Mouse (Mus musculus) adipocyte (in vitro differentiated cells): ENCODE measurements around the gene Ablim1.

Experiments
- DNase-seq: peaks from one replicate; pipeline ENCODE4 v3.0.0-alpha.2; 2016; ENCODE audit warnings: low spot score

Ablim1 gene

DNA sequence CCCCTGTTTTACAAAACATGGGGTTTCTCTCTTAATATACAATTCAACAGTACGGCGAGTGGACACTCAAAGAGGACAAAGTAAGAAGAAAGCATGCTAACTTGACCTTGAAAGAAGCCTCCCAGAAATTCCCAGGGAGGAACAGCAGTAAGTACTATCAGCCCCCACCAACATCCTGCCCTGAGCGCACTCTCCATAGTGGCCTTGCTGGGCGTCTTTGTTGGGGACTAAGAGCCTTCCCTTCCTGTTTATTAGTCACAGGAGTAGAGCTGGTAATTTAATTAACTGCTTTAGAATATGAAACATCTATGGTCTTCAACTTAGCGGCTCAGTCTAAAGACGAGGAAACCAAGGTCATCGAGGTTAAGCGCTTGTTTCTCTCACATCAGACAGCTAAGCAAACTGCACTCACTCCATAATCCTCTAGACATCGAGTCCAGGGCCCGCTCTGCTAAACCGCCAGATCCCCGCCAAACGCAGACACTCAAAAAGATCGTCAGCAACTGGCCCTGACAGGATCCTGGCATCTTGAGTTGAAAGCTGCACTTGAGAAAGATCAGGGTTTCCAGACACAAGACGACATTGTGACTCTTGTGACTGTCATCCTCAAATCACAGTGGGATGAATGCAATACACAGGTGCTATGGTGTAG is 50.3 kb downstream of the Ablim1 start:
- DNase-seq, result no peak

DNA sequence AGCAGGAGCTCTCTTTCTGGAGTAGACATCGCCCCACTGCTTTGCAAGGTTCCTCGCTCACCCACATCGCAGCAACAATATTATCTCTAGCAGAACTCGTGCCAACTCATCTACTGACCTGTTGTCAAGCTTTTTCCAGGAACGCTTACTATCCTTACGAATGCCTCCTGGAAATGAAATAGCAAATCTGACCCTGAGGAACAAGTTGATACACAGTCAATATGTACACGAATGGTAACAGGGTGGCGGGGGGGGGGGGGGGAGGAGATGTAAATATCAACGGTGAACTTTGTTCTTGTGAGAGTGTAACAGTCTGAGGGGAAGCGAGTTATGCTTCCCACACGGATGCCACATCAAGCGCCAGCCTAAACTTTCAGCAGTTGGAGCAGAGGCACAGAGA is 56.9 kb downstream of the Ablim1 start:
- DNase-seq, result no peak

DNA sequence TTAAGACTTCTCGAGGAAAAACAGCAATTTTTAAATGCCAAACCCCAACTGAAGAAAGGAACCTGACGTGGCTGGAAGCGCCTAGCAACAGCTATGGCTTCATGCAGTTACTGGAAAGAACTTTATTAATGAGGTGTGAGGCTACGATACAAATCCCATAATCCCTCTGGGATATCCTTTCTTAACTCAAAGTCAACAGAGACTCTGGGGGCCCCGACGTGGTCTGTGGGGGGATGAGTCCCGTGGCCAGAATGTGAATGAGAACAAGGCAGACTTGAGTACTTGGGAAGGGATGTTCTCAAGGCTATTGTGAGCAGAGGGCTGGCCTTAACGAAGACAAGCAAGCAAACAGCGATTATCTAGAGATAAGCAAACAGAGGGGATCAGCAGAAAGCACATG is 58.1 kb downstream of the Ablim1 start:
- DNase-seq, result no peak

DNA sequence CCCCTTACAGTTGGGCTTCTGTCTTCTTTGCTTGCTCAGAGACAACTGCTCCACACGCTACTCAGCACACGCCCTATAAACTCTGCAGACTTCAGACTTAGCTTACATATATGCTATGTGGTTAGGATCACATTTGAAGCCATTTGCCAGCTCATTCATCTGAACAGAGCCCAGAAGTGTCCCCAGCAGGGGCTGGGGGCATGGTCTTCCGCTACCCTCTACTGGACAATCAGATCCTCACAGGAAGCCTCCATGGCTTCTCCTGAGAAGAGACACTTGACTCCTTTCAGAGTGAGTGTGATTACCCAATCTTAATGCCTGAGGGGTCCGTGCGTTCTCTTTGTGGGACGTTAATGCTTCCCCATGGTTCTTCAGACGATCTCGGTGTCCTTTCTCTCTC is 59.6 kb downstream of the Ablim1 start:
- peak; percentile 51 for DNase-seq

DNA sequence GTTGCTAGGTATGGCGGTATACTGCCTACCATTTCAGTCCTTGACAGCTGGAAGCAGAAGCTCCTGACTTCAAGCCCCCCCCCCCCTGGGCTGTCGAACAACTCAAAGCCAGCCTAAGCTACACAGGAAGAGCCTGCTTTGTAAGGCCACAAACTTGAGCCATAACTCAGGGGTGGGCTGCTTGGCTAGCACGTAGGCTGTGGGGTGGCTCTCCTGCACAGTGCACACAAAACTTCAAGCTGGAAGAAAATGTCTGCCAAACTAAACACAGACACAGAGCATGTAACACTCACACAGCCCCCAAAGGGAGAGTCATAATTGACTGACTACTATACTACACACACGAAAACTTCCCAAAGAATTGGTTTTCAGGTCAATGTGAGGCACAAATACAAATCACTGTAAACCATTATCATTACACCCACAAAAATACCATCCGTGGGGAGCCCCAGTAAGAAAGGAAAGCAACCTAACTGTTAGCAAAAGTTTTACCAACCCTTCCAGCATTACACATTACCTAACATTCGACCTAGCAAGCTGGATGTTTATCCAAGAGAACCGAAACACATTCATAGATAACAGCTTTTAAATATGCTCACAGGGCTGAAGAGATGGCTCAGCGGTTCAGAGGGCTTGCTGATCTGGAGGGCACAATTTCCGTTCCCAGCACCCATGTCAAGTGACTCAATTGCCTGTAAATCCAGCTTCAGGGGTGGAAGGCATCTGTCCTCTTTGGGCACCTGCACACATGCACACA is 61.8 kb downstream of the Ablim1 start:
- no peak for DNase-seq

DNA sequence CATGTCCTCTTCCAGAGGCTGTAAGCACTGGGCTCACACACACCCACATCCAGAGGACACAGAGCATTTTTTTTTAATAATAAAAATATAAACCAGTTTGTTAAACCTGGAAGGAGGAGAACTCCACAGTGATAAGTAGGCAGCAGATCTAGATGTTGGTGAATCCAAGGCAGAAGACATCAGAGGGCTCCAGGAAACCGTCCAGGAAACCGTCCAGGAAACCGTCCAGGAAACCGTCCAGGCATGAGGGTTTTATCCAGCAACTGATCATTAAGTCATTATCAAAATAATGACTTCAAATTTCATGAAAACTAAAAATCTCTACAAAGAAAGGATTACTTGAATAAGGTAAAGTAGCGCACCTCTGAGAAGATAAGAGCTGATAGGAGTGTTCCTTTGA is 65.9 kb downstream of the Ablim1 start:
- no peak for DNase-seq

DNA sequence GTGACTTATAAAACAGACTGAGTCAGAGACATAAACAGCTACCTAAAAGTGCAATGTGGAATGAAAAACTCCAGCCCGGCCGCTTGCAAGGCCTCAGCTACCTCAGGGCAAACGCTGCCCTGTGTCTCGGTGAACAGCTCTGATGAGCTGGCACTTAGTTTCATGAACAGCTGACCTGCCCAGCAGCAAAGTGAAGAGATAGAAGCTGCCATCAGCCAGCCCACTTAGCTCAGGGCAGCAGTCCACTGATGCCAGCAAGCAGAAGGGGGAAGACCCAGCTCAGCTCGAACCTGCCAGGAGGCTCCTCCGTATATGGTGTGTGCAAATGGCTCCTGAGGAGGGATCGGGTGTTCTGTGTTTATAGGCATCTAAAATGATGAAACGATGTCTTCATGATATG is 67.5 kb downstream of the Ablim1 start:
- DNase-seq, result no peak

DNA sequence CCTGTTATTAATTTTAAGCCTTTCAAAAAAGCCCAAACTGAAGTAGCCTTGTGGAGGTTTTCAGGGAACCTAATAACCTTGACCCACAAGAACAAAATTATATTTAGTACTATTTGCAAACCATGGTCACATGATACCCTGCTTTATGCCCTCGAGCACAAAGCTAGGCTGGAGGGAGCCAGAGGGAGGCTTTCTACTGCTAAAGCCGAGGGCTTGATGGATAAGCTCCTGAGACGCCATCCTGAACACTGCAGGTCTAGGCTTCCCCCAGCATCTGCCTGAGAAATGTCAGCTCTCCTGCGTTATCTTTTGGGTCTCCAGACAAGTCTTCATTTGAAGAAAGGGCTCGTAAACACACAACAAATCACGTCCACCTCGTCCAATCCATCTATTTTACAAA is 70.4 kb downstream of the Ablim1 start:
- DNase-seq, result no peak

DNA sequence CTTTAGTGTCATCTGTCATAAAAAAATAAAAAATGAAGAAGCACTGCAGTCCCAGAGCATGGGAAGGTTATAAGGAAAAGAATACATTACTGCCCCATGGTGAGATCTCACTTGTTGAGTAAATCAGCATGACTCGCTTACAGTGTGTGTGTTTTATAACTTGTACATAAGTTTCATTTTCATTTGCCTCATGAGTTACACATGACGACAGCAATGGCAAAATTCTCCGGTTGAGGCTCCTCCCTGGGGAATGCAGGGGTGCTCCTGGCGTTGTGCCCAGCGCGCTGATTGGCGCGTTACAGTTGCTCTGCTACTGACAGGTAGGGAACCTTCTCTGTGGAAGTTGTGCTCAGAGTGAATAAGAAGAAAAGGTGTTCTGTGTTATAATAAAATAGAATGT is 71.1 kb downstream of the Ablim1 start:
- DNase-seq, result peak; percentile 14

DNA sequence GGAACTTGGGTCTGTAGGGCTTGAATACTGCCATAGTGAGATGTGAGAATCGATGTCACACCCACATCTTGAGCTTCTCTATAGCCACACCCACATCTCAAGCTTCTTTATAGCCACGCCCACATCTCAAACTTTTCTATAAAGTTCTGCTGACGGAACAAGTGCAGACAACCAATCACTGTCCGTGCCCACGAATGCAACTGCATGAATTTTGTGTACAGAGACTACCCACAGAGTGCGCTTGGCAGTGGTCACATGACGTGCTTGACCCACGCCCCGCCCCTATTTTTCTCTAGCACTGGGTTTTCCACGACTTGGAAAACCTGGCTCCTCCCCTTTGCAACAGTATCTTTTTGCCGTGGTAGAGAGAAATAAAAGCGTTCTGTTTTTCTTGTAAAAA is 71.5 kb downstream of the Ablim1 start:
- no peak for DNase-seq

DNA sequence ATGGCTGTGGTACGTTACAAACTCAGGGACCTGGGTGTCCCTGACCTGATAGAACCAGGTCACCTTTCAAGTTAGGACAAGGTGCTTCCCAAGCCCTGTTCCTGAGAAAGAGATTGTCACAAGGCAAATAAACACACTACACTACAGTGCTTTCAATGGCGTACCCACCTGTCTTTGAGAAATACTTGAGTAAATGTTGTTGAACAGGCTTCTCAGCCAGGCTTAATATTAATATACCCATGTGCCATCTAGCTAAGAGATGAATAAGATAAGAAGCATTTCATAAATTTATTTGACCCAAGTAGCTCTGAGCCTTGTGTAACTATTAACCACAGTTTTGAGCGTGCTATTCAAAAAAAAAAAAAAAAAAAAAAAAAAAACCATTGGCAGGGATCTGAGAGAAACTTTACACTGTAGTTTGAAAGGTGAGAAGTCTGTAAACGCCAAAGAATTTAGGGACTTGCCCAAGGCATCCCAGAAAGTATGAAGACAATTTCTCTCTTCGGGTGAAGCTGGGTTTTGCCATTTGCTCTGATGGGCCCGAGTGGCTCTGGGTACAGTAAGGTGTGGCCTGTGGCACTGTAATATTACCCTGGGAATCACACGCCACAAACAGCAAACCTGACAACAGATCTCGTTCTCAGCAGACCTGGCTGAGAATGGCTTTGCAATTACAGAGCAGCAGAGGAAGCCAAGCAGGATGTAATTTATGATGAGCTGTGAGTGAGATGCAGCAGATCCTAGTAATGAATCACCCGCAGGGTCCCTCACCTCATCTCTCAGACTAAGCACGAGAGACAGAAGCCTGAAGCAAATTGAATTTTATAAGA is 73.1 kb downstream of the Ablim1 start:
- peak; percentile 10 for DNase-seq

DNA sequence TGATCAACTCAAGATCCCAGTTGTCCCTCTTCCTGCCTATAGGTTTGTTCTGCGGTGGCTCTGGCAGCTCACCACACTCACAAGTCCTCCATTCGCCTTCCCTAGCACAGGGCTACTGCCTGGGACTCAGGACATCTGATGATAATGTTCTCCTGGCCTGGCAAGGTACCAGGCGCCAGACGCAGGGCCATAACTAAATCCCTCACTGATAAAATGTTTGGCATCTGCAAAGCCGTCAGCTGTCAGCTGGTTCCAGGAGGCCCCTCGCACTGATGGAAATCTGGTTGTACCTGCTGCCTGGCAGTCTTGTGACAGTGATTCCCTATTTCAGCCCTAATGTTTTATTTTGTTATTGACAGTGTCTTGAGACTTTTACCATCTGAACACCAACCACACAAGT is 74.5 kb downstream of the Ablim1 start:
- DNase-seq, result no peak

DNA sequence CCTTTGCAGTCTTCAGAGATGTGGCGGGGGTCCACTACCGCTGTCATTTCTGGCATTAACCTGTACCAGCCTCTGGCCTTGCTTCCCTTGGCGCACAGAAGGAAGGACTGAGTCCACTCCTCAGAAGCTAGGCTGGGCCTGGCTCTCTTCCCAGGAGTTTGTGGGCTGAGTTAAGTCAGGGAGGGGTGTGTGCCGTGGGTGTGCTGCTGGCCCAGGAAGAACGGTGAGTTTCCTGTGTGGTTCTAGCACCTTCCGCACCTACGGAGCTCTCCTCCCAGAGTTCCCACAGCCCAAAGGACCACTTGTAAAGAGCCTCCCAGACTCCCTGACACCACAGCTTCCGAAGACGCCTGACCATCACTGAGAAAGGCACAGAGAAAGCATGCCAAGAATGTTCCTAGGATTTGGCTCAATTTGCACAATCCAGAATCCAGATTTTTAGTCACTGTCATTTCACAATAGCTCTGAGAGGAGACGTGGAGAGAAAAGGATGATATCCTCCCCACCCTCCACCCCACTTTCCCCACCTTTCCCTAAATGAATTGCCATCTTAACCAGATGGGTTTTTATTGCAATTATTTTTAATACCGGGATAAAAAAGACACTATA is 75.4 kb downstream of the Ablim1 start:
- DNase-seq, result peak; percentile 92

DNA sequence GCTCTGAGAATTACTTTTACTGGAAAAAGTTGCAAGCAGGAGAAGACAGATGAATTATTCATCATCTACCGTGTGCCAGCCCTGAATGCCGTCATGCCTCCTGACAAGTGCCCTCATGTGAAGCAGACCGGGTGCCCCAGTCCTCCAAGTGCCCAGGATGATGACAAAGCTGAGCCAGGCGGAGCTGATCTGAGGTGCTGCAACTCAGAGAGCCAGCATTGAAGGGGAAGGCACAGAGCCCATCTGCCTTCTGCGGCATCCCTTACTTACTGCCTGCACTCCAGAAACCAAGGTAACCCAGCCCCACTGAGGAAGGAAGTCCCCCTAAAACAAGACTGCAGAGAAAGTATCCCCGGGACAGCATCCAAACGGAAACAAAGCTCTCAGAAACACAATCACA is 76.3 kb downstream of the Ablim1 start:
- no peak for DNase-seq

DNA sequence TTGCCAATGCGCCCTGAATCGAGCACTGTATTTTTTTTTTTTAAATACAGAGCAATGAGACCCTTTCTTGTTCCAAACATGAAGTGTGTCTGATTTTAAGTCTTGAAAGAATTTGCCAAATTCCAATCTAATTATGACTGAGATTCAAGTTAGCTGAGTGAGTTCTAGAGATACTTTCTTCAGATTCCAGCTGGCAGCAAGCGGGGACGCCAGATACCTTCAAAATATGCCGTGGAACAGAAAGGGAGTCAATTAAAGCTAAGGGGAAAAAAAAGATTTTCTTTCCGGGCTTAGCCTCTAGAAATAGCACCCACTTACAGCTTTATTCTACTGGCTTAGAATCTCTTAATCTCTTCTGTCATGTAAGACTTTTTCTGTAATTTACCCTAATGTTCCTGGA is 77.2 kb downstream of the Ablim1 start:
- no peak for DNase-seq

DNA sequence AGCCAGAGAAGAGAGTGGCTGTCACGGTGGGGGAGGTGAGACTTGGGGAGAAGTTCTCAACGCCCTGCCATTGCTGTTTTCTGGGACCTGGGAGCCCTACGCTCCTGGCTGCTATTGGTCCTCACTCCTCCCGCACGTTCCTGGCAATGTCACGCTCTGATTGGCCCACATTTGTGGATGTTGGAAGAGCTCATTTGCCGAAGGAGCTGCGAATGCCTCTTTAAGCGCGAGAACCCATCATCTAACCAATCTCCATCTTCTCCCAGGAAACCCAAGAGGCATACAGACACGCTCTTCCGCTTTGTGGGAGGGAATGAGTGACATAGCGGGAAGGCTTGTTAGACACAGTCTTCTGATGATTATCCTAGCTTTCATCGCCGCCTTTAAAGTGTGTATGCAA is 78.1 kb downstream of the Ablim1 start:
- no peak for DNase-seq

DNA sequence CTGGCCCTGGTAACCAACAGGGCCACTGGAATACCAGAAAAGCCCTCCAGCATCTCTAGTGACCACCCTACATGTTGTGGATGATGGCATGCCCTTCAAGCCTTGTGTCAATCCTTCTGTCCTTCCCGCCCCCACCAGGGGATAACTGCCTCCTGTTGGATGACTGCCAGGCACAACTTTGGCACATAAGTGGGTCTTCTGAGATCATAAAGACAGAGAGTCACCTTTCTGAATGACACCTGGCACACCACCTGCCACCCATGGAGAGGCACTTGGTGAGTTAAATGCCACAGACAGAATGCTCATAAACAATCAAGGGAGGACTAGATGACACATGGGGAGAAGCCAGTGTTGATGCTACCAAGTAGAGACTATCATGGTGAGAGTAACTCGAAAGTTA is 78.8 kb downstream of the Ablim1 start:
- DNase-seq, result no peak

DNA sequence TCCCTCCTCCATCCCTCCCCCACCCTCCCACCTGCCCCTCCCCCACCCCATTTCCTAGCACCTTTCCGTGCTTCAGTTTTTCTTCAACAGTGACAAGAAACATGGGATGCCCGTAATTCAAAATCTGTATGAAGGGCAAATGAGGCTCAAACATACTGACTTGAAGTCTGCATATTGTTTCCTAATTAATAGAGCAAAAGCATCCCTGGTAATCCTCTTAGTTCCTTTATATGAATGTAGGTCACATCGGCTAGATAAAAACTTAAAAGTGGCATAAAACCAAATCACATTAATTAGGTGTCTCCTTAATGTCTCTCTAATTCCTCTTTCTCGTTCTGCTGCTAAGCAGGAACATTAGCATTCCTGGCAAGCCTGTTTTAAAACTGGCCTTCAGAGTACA is 83.7 kb downstream of the Ablim1 start:
- DNase-seq, result no peak

DNA sequence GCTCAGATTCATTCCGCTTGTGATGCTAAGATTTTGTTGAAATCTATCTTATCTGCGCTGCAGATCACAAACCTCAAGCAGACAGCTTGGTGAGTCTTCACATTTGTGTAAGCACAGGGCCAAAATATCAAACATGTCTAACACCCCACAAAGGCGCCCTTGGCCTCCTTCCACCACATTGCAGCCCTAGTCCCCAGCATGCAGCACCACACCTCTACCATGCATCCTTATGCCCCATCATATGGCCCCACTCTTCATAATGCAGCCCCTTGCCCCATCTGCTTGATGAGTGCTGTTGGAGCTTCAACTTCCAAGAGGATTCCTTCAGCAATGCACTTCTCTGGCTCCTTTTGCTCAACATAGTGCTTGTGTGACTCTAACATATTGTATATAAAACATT is 85.6 kb downstream of the Ablim1 start:
- DNase-seq, result no peak

DNA sequence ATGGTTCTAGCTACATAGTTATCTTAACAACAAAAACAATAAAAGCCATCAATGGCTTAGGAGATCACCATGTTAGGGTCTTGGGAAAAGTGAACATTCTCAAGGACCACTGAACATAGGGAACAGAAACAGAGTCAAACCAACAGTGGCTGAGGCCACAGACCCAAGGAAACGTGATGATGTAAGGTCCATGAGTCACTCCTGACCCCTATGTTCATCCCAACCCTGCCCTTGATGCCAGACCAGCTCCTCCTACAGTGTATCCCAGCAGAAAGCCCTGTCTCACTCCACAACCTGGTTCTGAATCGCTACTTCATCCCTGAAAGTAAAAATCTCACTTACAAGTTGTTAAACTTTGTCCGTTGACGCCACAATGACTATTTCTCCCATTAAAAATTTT is 86.1 kb downstream of the Ablim1 start:
- DNase-seq, result no peak

DNA sequence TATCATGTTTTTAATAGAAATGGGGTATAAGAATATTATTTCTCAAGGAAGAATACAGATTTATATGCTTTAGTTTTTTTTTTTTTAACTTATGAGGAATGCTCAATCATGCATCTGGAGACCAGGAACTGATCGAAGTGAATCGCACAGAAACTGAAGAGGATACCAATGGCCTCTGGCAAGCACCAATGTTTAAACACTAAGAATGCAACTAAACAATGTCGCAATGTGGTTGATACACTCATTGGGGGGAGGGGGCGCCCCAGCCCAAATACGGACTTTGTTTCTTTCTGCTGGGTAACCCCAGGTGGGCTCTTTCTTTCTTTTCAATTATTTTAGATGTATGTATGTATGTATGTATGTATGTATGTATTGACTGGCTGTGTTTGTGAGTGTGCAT is 90.3 kb downstream of the Ablim1 start:
- DNase-seq, result no peak

DNA sequence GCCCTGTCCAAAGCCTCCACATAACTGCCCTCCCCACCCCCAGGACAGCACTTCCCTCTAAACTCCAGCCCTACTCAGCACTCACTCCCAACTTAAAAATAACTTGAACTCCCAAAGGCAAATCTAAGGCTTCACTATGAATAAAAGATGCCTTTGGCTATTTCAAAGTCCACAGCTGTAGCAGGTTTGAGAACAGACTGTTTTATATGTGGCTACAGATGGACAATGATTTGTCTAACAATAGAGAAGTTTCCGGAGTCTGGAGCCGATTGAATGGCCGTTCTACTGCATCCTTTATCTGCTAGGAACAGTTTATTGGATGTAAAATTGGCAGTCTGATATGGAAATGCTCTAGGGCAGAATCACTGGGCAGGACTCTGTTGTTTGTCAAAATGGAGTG is 91.0 kb downstream of the Ablim1 start:
- no peak for DNase-seq

DNA sequence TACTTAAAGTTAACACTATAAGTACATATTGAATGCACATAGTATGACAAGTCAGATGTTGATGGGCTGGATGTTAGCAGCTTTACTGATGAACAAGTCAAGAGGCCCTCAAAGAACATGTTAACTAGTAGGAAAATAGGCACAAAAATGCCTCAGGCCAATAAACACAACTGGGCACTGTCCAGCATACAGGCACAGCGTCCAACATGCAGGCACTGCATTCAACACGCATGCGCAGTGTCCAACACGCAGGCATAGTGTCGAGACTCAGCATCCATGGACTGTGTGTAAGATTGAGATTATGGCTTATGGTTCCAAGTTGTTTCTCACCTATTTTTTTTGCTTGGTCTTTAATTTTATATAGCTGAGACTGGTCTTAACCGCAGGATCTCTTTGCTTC is 92.1 kb downstream of the Ablim1 start:
- no peak for DNase-seq
